In genomic region chr9:39708958-39709357, GRCm38 (mm10) we compare ENCODE assay signal across 16 mouse cellular contexts. TPM values are rescaled to one million over a fixed set of nuclear protein-coding genes. Genes with fewer than 3 reads are reported as not detected.
DNase-seq lines count a peak whose midpoint lies in the region; ATAC-seq and TF ChIP-seq lines count a peak whose summit lies in the region.
"Had no signal": no experiment of that assay in that cellular context is flagged by ENCODE, and none has a peak within 500 bp of the region (broad histone marks: within the 10 kb centered on the region; RNA-seq: fewer than 3 reads in every experiment).

No protein-coding gene starts in this region.

- peak; percentile 41; the same call in 1 of the 2 replicates for ATAC-seq in heart, embryonic 16.5 days (replicated peaks; ENCODE audit: extremely low read depth, insufficient read depth, low FRiP score)
- no peak for ATAC-seq in granulocyte monocyte progenitor cell, adult 5-6 weeks (replicated peaks; ENCODE audit: poor library complexity, severe bottlenecking)
- ATAC-seq: Patski had no signal

- no peaks in the 10 kb centered on the region for H3K36me3 ChIP-seq in heart, embryonic 16.5 days (ENCODE audit: control insufficient read depth, insufficient read depth)

- intact Hi-C loops in gastrocnemius, adult 2 months (cut with DNase I): no loop called here
- intact Hi-C loops in left cerebral cortex, postnatal 36 days (cut with DNase I): no loop called here

- TF ChIP-seq CTCF in gastrocnemius, adult 2 months (IDR thresholded peaks at IDR 0.05): no peak

- no peaks in the 10 kb centered on the region for H3K4me1 ChIP-seq in heart, embryonic 16.5 days (ENCODE audit: control insufficient read depth, insufficient read depth, low read length)

- no peak overlapping the region for H3K9ac ChIP-seq in heart, embryonic 16.5 days (ENCODE audit: low read length)

- no peak overlapping the region for H3K4me3 ChIP-seq in gastrocnemius, adult 2 months
- H3K4me3 ChIP-seq in heart, embryonic 16.5 days (ENCODE audit: low read length): no peak overlapping the region
- H3K4me3 ChIP-seq: erythroblast, embryonic 14.5 days had no signal

- 33% methylated on average over 3 of the region's 3 CpGs for WGBS in heart, embryonic 16.5 days

- H3K4me2 ChIP-seq in heart, embryonic 16.5 days (ENCODE audit: low read depth, low read length): no peak overlapping the region

- no peaks in the 10 kb centered on the region for H3K27me3 ChIP-seq in heart, embryonic 16.5 days (ENCODE audit: control insufficient read depth, insufficient read depth, low read length)

- peak; percentile 15 for DNase-seq in gastrocnemius, adult 2 months
- no peak for DNase-seq in gastrocnemius, adult 18-20 months (ENCODE audit: low spot score)
- peak; percentile 8 for DNase-seq in lung, postnatal 10 days
- DNase-seq in lung, adult 18-20 months: no peak
- DNase-seq in lung, postnatal 36 days: peak; percentile 4
- no peak for DNase-seq in left cerebral cortex, postnatal 36 days (ENCODE audit: low spot score in 2 of 2)
- DNase-seq: cerebellum, adult 9-10 months had no signal

- H3K9me3 ChIP-seq in heart, embryonic 16.5 days (replicated peaks; ENCODE audit: control insufficient read depth, low read length): no peaks in the 10 kb centered on the region

- H3K27ac ChIP-seq in gastrocnemius, adult 2 months: no peak overlapping the region
- H3K27ac ChIP-seq in heart, embryonic 16.5 days (ENCODE audit: low read length): no peak overlapping the region

RNA-seq across cellular contexts. Expression of gene Olfr149, which starts 2.0 kb away (rescaled TPM):
- not detected for total RNA-seq in gastrocnemius, adult 2 months (2021)
- total RNA-seq in gastrocnemius, adult 18-20 months (2021): not detected
- polyA plus RNA-seq in heart, embryonic 16.5 days (2015; fragmentation: Nextera tagmentation; extraction: Ambion mirVana): not detected in 2 replicates
- total RNA-seq in granulocyte monocyte progenitor cell, adult 5-6 weeks (2014; fragmentation: Nextera tagmentation): not detected in 2 replicates
- total RNA-seq in granulocyte monocyte progenitor cell, adult 5-6 weeks (2017): not detected in 2 replicates
- total RNA-seq in left cerebral cortex, postnatal 36 days (2021): not detected
- total RNA-seq: adrenal gland, postnatal 36 days; gastrocnemius, postnatal 4 days had no signal
- polyA plus RNA-seq: erythroblast, embryonic 14.5 days; limb, embryonic 11.5 days; neural tube, embryonic 14.5 days; Patski had no signal

RNA-seq across cellular contexts. Expression of gene Olfr965, which starts 2.2 kb away (rescaled TPM):
- total RNA-seq in gastrocnemius, adult 2 months (2021): not detected
- total RNA-seq in gastrocnemius, adult 18-20 months (2021): not detected
- not detected in 2 replicates for polyA plus RNA-seq in heart, embryonic 16.5 days (2015; fragmentation: Nextera tagmentation; extraction: Ambion mirVana)
- total RNA-seq in granulocyte monocyte progenitor cell, adult 5-6 weeks (2014; fragmentation: Nextera tagmentation): not detected in 2 replicates
- not detected in 2 replicates for total RNA-seq in granulocyte monocyte progenitor cell, adult 5-6 weeks (2017)
- total RNA-seq in left cerebral cortex, postnatal 36 days (2021): not detected
- total RNA-seq: adrenal gland, postnatal 36 days; gastrocnemius, postnatal 4 days had no signal
- polyA plus RNA-seq: C2C12; erythroblast, embryonic 14.5 days; limb, embryonic 11.5 days; neural tube, embryonic 14.5 days; Patski had no signal

RNA-seq across cellular contexts. Expression of gene Olfr150, which starts 21.8 kb away (rescaled TPM):
- total RNA-seq in gastrocnemius, adult 2 months (2021): not detected
- total RNA-seq in gastrocnemius, adult 18-20 months (2021): not detected
- not detected in 2 replicates for polyA plus RNA-seq in heart, embryonic 16.5 days (2015; fragmentation: Nextera tagmentation; extraction: Ambion mirVana)
- total RNA-seq in granulocyte monocyte progenitor cell, adult 5-6 weeks (2014; fragmentation: Nextera tagmentation): not detected in 2 replicates
- total RNA-seq in granulocyte monocyte progenitor cell, adult 5-6 weeks (2017): not detected in 2 replicates
- not detected for total RNA-seq in left cerebral cortex, postnatal 36 days (2021)
- total RNA-seq: adrenal gland, postnatal 36 days; gastrocnemius, postnatal 4 days had no signal
- polyA plus RNA-seq: C2C12; erythroblast, embryonic 14.5 days; limb, embryonic 11.5 days; neural tube, embryonic 14.5 days; Patski had no signal

RNA-seq across cellular contexts. Expression of gene Olfr967, which starts 37.1 kb away (rescaled TPM):
- not detected for total RNA-seq in gastrocnemius, adult 2 months (2021)
- not detected for total RNA-seq in gastrocnemius, adult 18-20 months (2021)
- not detected in 2 replicates for polyA plus RNA-seq in heart, embryonic 16.5 days (2015; fragmentation: Nextera tagmentation; extraction: Ambion mirVana)
- not detected in 2 replicates for total RNA-seq in granulocyte monocyte progenitor cell, adult 5-6 weeks (2014; fragmentation: Nextera tagmentation)
- not detected in 2 replicates for total RNA-seq in granulocyte monocyte progenitor cell, adult 5-6 weeks (2017)
- total RNA-seq in left cerebral cortex, postnatal 36 days (2021): not detected
- total RNA-seq: adrenal gland, postnatal 36 days; gastrocnemius, postnatal 4 days had no signal
- polyA plus RNA-seq: C2C12; erythroblast, embryonic 14.5 days; limb, embryonic 11.5 days; neural tube, embryonic 14.5 days; Patski had no signal

RNA-seq across cellular contexts. Expression of gene Olfr963, which starts 42.0 kb away (rescaled TPM):
- not detected for total RNA-seq in gastrocnemius, adult 2 months (2021)
- not detected for total RNA-seq in gastrocnemius, adult 18-20 months (2021)
- polyA plus RNA-seq in heart, embryonic 16.5 days (2015; fragmentation: Nextera tagmentation; extraction: Ambion mirVana): not detected in 2 replicates
- total RNA-seq in granulocyte monocyte progenitor cell, adult 5-6 weeks (2014; fragmentation: Nextera tagmentation): not detected in 2 replicates
- not detected in 2 replicates for total RNA-seq in granulocyte monocyte progenitor cell, adult 5-6 weeks (2017)
- total RNA-seq in left cerebral cortex, postnatal 36 days (2021): not detected
- total RNA-seq: adrenal gland, postnatal 36 days; gastrocnemius, postnatal 4 days had no signal
- polyA plus RNA-seq: C2C12; erythroblast, embryonic 14.5 days; limb, embryonic 11.5 days; neural tube, embryonic 14.5 days; Patski had no signal

Comparison
In these comparisons a context has a peak if more than half of its experiments do, and no peak if none do; other contexts are left out.
1. DNase-seq: peak in gastrocnemius, adult 2 months (single experiment), lung, postnatal 10 days (single experiment) and lung, postnatal 36 days (single experiment); none in gastrocnemius, adult 18-20 months (single experiment), lung, adult 18-20 months (0 of 2) and left cerebral cortex, postnatal 36 days (0 of 2).